Mouse (Mus musculus) embryonic facial prominence, embryonic 11.5 days (tissue): ENCODE data around the gene Kcnmb4. TPM values are rescaled to one million over a fixed set of nuclear protein-coding genes. Genes with fewer than 3 reads are reported as not detected.

ENCODE experiments used
- ATAC-seq: fragments of 200-750 bp; cut with Nextera tagmentation; replicated peaks from 2 replicates; pipeline ENCODE4 v1.8.0; 2017; ENCODE audit warnings: low read depth; ENCODE audit not compliant: insufficient number of reproducible peaks, low FRiP score, low TSS enrichment
- DNase-seq: peaks from one replicate; pipeline ENCODE4 v3.0.0-alpha.2; 2015; ENCODE audit warnings: low spot score
- H3K27ac ChIP-seq: fragments of 300-500 bp; sonication (generic); replicated peaks from 2 replicates; pipeline ENCODE4 v1.5.1; 2014; ENCODE audit warnings: mild to moderate bottlenecking, low read depth, low read length, control low read depth
- H3K27me3 ChIP-seq: fragments of 300-500 bp; sonication (generic); 2 replicates; pipeline ENCODE4 v1.6.1; 2014; ENCODE audit warnings: mild to moderate bottlenecking, low read length, moderate library complexity, mixed read lengths; ENCODE audit not compliant: control insufficient read depth, insufficient read depth
- H3K36me3 ChIP-seq: fragments of 300-500 bp; sonication (generic); replicated peaks from 2 replicates; pipeline ENCODE4 v1.6.1; 2014; ENCODE audit warnings: low read depth, mild to moderate bottlenecking, low read length, moderate library complexity, mixed read lengths; ENCODE audit not compliant: control insufficient read depth, insufficient read depth
- H3K4me1 ChIP-seq: fragments of 300-500 bp; sonication (generic); 2 replicates; pipeline ENCODE4 v1.6.1; 2014; ENCODE audit warnings: low read length, mixed read lengths; ENCODE audit not compliant: control insufficient read depth, insufficient read depth
- H3K4me2 ChIP-seq: fragments of 300-500 bp; sonication (generic); 2 replicates; pipeline ENCODE4 v1.6.1; 2014; ENCODE audit warnings: low read depth, mild to moderate bottlenecking, control low read depth, low read length, moderate library complexity
- H3K4me3 ChIP-seq: fragments of 300-500 bp; sonication (generic); 2 replicates; pipeline ENCODE4 v1.5.1; 2014; ENCODE audit warnings: low read depth, low read length, control low read depth
- H3K9ac ChIP-seq: fragments of 300-500 bp; sonication (generic); replicated peaks from 2 replicates; pipeline ENCODE4 v1.6.1; 2014; ENCODE audit warnings: mild to moderate bottlenecking, control low read depth, low read length
- H3K9me3 ChIP-seq: fragments of 300-500 bp; sonication (generic); replicated peaks from 2 replicates; pipeline ENCODE4 v1.6.1; 2016; ENCODE audit warnings: mild to moderate bottlenecking, low read length, inconsistent platforms, mixed read lengths; ENCODE audit not compliant: control insufficient read depth
- WGBS: fragments of 180-500 bp; shearing (Covaris S2); extraction: QIAGEN DNeasy Blood & Tissue Kit; methylation state at CpG from one replicate; pipeline ENCODE4 v1.1.7; 2014; 5-methylcytosine and 5-hydroxymethylcytosine counted together
- polyA plus RNA-seq: library from polyadenylated mRNA; unstranded; fragments of >200 nt; fragmentation: Nextera tagmentation; extraction: Ambion mirVana; gene quantifications from 2 replicates; pipeline ENCODE4 v1.2.1, GENCODE M21; 2014

Gene Kcnmb4
- polyA plus RNA-seq, 1 experiment from 2014 or later, result 12.8 TPM

DNA sequence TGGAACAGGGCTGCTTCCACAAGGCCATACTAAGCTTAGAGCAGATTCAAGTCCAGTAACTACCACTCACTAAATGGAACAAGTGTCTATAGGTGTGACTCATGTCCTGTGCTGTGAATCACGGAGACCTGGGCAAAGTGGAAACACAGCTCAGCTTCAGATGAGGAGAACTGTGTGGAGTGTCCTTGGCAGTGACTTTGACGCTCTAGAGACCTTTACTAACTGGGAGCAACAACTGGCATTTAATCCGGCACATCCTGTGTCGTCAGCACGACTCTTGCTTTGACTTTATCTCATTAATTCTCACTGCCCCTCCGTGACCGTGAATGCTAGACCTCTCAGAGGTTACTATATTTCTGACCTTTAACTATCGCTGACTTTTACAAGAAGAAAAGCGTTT is 62.9 kb downstream of the Kcnmb4 start:
- Histone ChIP-seq H3K4me2 (no peak overlapping the region), H3K4me3 (no peak overlapping the region), H3K9ac (no peak overlapping the region), H3K27ac (no peak overlapping the region), H3K27me3 (no peaks in the 10 kb centered on the region), H3K36me3 (no peaks in the 10 kb centered on the region), H3K9me3 (no peaks in the 10 kb centered on the region), H3K4me1 (no peaks in the 10 kb centered on the region)
- WGBS, result 43% methylated on average over 9 of the region's 9 CpGs
- ATAC-seq (no peak), DNase-seq (no peak)

DNA sequence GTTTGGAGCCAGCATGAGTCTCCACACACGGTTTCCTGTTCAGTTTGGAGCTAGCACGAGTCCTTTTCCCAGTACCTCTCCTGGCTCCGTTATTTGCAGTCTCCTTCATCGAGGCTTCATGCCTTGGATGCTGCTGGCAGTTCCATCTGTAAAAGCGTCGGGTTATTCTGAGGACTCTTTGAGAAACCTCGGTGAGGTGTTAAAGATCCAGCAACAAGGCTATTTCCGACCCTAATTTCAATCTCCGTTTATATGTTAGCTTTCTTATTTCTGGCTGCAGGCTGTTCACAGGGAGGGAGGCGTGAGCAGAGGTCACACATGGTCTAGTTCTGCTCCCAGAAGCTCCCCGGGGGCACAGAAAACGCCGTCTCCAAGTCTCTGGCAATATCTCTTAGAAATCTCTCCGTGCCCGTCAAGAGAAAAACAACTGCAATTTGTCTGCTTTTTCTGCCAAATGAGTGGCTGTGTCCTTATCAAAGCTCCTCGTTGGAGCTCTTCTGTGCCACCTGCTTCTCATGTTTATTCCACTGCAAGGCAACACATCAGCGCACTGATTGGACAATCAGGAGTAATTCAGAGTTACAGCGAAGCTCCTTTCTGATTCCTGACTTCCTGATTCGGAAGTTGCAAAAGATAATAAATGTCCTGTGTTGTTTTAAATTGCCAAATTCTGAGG is 65.9 kb downstream of the Kcnmb4 start:
- WGBS, result 45% methylated on average over 19 of the region's 19 CpGs
- Histone ChIP-seq H3K9ac (no peak overlapping the region), H3K27ac (no peak overlapping the region), H3K4me2 (no peak overlapping the region), H3K4me1 (no peaks in the 10 kb centered on the region), H3K36me3 (no peaks in the 10 kb centered on the region), H3K4me3 (no peak overlapping the region), H3K9me3 (no peaks in the 10 kb centered on the region), H3K27me3 (no peaks in the 10 kb centered on the region)
- no peak for ATAC-seq
- no peak for DNase-seq

DNA sequence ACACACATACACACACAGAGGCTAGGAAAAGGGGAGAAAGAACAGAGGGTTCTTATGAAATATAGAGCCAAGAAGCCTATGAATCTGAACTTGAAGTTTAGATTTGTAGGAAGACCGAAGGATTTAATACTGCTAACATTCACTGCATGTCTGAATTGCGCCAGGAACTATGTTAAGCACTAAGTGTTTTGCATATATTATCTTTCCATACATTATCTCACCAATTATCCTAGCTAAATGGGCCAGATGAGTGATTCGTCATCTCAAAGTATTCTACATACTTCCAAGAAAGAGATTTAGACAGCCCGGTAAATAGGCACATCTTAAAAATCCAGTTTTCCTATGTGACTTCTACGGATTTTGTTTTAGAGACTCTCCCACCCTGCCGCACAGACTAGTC is 68.7 kb downstream of the Kcnmb4 start:
- WGBS, result 94% methylated on average over 6 of the region's 6 CpGs
- no peak overlapping the region for H3K9ac ChIP-seq
- H3K4me2 ChIP-seq, result no peak overlapping the region
- ATAC-seq (no peak), DNase-seq (no peak)
- no peaks in the 10 kb centered on the region for H3K36me3 ChIP-seq
- H3K4me3 ChIP-seq, result no peak overlapping the region
- H3K27ac ChIP-seq, result no peak overlapping the region
- H3K9me3 ChIP-seq, result no peaks in the 10 kb centered on the region
- no peaks in the 10 kb centered on the region for H3K27me3 ChIP-seq
- no peaks in the 10 kb centered on the region for H3K4me1 ChIP-seq

GRCm38 (mm10) chr10:116403679-116404078 is 70.0 kb downstream of the Kcnmb4 start:
- no peaks in the 10 kb centered on the region for H3K9me3 ChIP-seq
- H3K36me3 ChIP-seq, result no peaks in the 10 kb centered on the region
- no peak overlapping the region for H3K4me3 ChIP-seq
- ATAC-seq, result no peak
- H3K4me2 ChIP-seq, result no peak overlapping the region
- no peaks in the 10 kb centered on the region for H3K27me3 ChIP-seq
- no peak for DNase-seq
- no peaks in the 10 kb centered on the region for H3K4me1 ChIP-seq
- no peak overlapping the region for H3K27ac ChIP-seq
- 78% methylated on average over 4 of the region's 4 CpGs for WGBS
- no peak overlapping the region for H3K9ac ChIP-seq

DNA sequence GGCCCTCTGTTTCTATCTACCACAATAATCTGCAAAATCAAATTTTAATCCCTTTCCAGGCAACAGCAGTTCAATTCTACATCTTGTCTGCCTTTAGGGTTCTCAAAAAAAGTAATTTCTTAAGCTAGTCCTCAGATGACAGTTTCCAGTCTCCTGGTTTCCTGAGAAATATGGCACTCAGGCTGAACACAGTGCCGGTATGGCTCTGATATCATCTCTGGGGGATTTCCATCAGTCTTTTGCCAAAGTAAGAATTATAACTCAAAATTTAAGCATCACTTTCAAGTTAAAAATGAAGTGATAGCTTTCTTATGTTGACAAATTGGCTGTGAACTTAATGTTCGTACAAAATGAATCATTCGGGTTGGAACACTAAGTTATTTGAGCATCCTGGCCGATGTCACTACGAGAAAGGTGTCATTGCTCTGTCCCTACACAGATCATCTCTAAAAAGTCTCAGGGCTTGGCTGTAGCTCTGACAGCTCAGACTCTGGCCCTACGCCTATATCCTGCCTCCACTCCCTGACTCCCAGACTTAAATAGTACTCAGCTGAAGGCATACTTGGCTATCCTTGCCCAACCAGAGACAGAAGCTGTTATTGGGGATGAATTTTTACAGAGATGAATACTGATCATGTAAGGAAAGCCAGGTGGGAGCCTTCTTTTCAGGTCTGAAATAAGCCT is 70.8 kb downstream of the Kcnmb4 start:
- DNase-seq, result no peak
- no peak overlapping the region for H3K27ac ChIP-seq
- 88% methylated on average over 6 of the region's 6 CpGs for WGBS
- no peak overlapping the region for H3K4me3 ChIP-seq
- H3K9me3 ChIP-seq, result no peaks in the 10 kb centered on the region
- no peak overlapping the region for H3K9ac ChIP-seq
- H3K4me2 ChIP-seq, result no peak overlapping the region
- no peaks in the 10 kb centered on the region for H3K36me3 ChIP-seq
- no peaks in the 10 kb centered on the region for H3K4me1 ChIP-seq
- ATAC-seq, result no peak
- H3K27me3 ChIP-seq, result no peaks in the 10 kb centered on the region

GRCm38 (mm10) chr10:116397973-116398372 is 75.7 kb downstream of the Kcnmb4 start:
- ATAC-seq, result no peak
- Histone ChIP-seq H3K36me3 (no peaks in the 10 kb centered on the region), H3K4me3 (no peak overlapping the region)

DNA sequence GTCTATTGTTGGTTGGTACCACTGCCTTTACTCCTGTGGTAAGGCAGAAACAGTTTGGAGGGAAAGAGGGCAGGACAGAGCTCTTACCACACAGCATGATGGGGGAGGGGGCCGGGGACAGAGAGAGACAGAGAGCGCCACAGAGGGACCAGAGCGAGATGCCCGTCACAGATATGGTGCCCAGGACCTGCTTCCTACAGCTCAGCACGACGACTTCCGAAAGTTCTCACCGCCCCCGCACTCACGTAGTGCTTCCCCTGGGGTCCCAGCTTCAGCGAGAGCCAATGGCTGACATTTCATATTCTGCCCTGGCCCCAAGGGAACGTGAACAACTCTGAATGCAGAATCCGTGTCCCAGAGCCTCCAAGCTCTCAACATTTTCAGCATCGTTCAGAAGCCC is 76.1 kb downstream of the Kcnmb4 start:
- H3K27me3 ChIP-seq, result no peaks in the 10 kb centered on the region
- H3K9ac ChIP-seq, result peak overlapping the region; percentile 36; the same call in 1 of the 2 replicates
- WGBS, result 27% methylated on average over 14 of the region's 14 CpGs
- H3K9me3 ChIP-seq, result no peaks in the 10 kb centered on the region
- ATAC-seq (no peak), DNase-seq (no peak)
- no peaks in the 10 kb centered on the region for H3K36me3 ChIP-seq
- no peak overlapping the region for H3K27ac ChIP-seq
- no peaks in the 10 kb centered on the region for H3K4me1 ChIP-seq
- H3K4me2 ChIP-seq, result peak overlapping the region; percentile 16; the same call in 1 of the 2 replicates
- 0 out of 2 replicates have a peak overlapping the region, but pooled peaks have one; percentile 4 for H3K4me3 ChIP-seq

More at GRCm38 (mm10) chr10:116397973-116398372, 75.7 kb downstream of the Kcnmb4 start:
- H3K4me1 ChIP-seq, result no peaks in the 10 kb centered on the region
- H3K27ac ChIP-seq, result no peak overlapping the region
- no peaks in the 10 kb centered on the region for H3K27me3 ChIP-seq
- H3K9me3 ChIP-seq, result no peaks in the 10 kb centered on the region
- no peak for DNase-seq
- H3K4me2 ChIP-seq, result peak overlapping the region; percentile 16; the same call in 1 of the 2 replicates
- no peak overlapping the region for H3K9ac ChIP-seq
- WGBS, result 62% methylated on average over 12 of the region's 12 CpGs

DNA sequence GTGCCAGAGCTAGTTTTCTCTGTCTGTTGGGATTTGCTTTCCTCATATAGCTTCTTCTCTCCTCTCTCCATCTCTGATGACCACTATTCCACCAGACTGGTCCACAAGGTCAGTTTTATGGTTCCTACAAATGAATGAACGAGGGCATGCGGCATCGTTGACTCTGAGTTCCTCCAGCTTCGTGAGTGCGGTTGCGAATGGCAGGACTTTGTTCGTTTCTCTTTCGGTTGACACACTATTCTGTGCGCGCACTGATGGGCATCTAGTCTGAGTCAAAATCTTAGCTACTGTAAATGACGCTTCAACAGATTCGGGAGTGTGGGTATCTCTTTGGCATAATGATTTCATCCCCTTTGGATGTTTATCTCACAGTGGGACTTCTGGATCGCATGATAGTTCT is 76.7 kb downstream of the Kcnmb4 start:
- DNase-seq (no peak), ATAC-seq (no peak)
- no peaks in the 10 kb centered on the region for H3K4me1 ChIP-seq
- H3K9ac ChIP-seq, result no peak overlapping the region
- no peaks in the 10 kb centered on the region for H3K36me3 ChIP-seq
- no peak overlapping the region for H3K4me2 ChIP-seq
- H3K27me3 ChIP-seq, result no peaks in the 10 kb centered on the region
- no peak overlapping the region for H3K4me3 ChIP-seq
- WGBS, result 90% methylated on average over 13 of the region's 13 CpGs
- H3K27ac ChIP-seq, result no peak overlapping the region
- H3K9me3 ChIP-seq, result no peaks in the 10 kb centered on the region
